Mouse (Mus musculus) adrenal gland, postnatal 10 days (tissue): ENCODE measurements around the gene Mmp2. TPM values are rescaled to one million over a fixed set of nuclear protein-coding genes. Genes with fewer than 3 reads are reported as not detected.

Experiments
- DNase-seq: peaks from one replicate; pipeline ENCODE4 v3.0.0; 2021; ENCODE audit warnings: mixed read lengths
- total RNA-seq, 2 experiments: library from RNA; stranded (reverse); gene quantifications; 2 replicates each; pipeline ENCODE4 v1.2.3; 2021

The Mmp2 gene
- total RNA-seq, 2 experiments from 2014 or later, result 88.3 to 93.5 TPM

DNA sequence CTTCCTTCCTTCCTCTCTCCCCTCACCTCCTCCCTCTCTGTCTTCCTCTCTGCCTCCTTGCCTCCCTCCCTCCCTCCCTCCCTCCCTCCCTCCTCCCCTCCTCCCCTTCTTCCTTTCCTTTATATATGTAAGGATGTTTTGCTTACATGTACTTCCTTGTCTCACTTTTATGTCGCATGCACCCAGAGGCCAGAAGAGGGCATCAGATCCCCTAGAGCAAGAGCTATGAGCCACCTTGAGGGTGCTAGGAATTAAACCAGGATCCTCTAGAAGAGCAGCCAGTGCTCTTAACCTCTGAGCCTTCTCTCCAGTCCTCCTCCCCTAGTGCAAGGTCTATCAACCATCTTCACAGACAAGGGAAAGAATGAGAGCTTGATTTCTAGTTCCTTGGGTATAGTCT is 69.0 kb downstream of the Mmp2 start:
- no peak for DNase-seq

DNA sequence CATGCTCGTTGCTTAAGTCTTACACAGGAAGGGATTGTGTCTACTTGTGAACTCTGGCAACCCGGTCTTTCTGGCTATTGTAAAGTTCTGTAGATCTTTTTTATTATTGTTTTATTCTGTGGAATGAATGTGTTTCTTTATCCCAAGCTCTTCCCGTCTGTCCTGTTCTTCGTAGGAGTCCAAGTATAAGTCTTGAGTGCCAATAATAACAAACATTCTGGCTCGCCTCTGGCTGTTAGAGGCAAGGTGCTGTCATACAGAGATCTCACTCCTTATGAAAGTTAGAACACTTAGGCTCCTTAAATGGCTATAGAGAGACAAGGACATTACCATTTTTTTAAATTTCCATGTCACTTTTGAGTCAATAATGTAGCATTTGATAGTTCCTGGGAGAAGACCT is 69.5 kb downstream of the Mmp2 start:
- no peak for DNase-seq

DNA sequence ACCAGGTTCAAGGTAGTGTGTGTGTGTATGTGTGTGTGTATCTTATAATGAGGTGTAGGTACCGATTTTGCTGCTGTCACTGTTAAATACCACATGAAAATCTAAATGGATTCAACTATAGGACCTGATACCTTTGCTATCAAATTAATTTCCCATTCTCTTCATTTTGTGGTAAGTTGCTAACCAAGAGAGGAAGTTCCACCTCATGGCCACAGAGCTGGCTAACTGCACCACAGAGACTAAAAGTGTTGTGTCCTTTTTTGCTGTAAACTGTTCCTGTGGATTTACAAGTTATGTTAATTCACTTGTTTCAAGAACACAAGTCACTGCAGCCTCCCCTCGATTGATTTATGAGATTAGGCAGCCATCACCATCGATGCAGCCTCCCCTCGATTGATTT is 70.7 kb downstream of the Mmp2 start:
- DNase-seq, result no peak

DNA sequence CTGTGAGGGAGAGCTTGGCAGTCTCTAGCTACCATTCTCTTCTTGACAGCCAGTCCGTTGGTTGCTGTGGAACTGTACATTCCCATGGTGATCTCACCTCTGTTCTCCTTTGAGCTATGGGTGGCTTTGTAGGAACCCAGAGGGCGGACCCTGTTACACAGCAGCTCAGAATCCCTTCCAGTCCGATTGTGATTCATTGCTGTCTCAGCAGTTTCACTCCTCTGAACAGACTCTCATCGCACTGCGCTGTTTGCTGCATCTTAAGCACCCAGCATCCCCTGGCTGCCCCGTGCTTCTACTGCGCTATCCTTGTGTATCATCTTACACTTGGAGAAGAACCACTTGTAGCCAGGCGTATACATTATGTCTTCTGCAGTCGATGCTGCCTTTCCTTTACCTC is 72.5 kb downstream of the Mmp2 start:
- DNase-seq, result no peak

DNA sequence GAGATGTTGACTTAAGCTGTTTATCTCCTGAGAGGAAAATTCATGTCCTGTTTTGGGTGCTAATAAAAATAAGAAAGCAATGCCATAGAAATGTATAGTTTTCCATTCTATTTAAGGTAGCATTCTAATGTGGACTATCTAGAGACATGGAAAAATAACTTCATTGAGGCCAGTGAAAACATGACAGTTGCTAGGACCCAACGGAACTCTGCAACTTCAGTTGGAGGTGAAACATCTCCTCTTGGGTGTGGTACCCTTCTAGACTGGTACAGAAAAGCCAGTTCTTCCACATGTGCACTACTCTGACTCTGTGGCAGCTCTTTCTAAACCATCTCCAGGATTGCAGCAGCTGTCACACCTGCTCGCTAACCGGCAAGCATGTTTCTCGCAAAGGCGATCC is 74.0 kb downstream of the Mmp2 start, which contains the start of gene Capns2:
Capns2 (plus strand) TSS at position 301 of the 400 bp plus-strand sequence.
- no peak for DNase-seq

DNA sequence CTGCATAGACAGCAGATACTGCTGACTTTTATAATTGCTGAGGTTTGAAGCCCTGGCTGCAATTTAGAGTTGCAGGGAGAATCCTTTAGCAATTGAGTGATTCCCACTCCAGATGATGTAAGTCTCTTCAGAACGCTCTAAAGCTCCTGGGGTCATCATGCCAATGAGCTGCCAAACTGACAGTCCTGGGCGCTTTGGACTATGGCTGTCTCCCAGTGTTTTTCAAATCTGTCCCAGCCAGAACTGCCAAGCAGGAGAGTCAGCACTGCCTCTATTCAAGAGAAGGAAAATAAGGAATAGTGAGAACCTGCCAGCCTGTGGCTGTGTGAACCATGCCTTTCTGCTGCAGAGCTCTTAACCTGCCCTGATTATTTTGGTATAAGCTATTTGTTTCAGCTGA is 75.9 kb downstream of the Mmp2 start:
- DNase-seq, result no peak

Other genes starting within 250 kb of the Mmp2 start
- gene Irx6, start 153.0 kb upstream of the Mmp2 start, total RNA-seq, result not detected
- gene Lpcat2, start 28.0 kb downstream of the Mmp2 start, total RNA-seq, result 1 to 10 TPM; 2.5 to 2.6 TPM
- under 1 TPM in 1 of 2 experiments, not detected in 1; 0.39 TPM for gene Capns2, start 74.1 kb downstream of the Mmp2 start, total RNA-seq
- gene Slc6a2, start 132.8 kb downstream of the Mmp2 start, total RNA-seq, result 10 to 100 TPM; 24.6 to 60.2 TPM
- gene Ces1a, start 220.9 kb downstream of the Mmp2 start, total RNA-seq, result not detected